10 mouse cellular contexts compared by ENCODE assay signal in genomic region chr13:56168403-56168781, GRCm38 (mm10). TPM values are rescaled to one million over a fixed set of nuclear protein-coding genes. Genes with fewer than 3 reads are reported as not detected.
DNase-seq lines count a peak whose midpoint lies in the region; ATAC-seq and TF ChIP-seq lines count a peak whose summit lies in the region.
"Had no signal": no experiment of that assay in that cellular context is flagged by ENCODE, and none has a peak within 500 bp of the region (broad histone marks: within the 10 kb centered on the region; RNA-seq: fewer than 3 reads in every experiment).

No protein-coding gene starts in this region.

- TF ChIP-seq CTCF in kidney, adult 2 months (conservative IDR thresholded peaks at IDR 0.05; ENCODE audit: insufficient read depth, insufficient read length, low read depth, low read length), result no peak

- peaks cover 16% of the 10 kb centered on the region for H3K4me1 ChIP-seq in kidney, embryonic 16.5 days (ENCODE audit: insufficient read depth, low read length)
- H3K4me1 ChIP-seq in kidney, adult 2 months (ENCODE audit: control insufficient read depth, insufficient read depth, low read length), result no peaks in the 10 kb centered on the region
- H3K4me1 ChIP-seq in embryonic facial prominence, embryonic 13.5 days, result peaks cover 67% of the 10 kb centered on the region
- H3K4me1 ChIP-seq in hindbrain, embryonic 14.5 days (replicated peaks; ENCODE audit: control insufficient read depth, insufficient read depth, low read length), result peaks cover 12% of the 10 kb centered on the region; the same call in 1 of the 2 replicates
- peaks cover 8% of the 10 kb centered on the region for H3K4me1 ChIP-seq in midbrain, embryonic 15.5 days

- H3K4me3 ChIP-seq in kidney, embryonic 16.5 days (ENCODE audit: low read length), result no peak overlapping the region
- H3K4me3 ChIP-seq in kidney, adult 2 months (ENCODE audit: insufficient read depth, low read depth, low read length), result no peak overlapping the region
- H3K4me3 ChIP-seq in embryonic facial prominence, embryonic 13.5 days, result no peak overlapping the region
- H3K4me3 ChIP-seq in hindbrain, embryonic 14.5 days (replicated peaks; ENCODE audit: low read length), result no peak overlapping the region
- no peak overlapping the region for H3K4me3 ChIP-seq in midbrain, embryonic 15.5 days
- H3K4me3 ChIP-seq: neural tube, embryonic 13.5 days had no signal

- no peak for DNase-seq in kidney, adult 2 months
- DNase-seq in hindbrain, embryonic 14.5 days (ENCODE audit: low spot score), result no peak
- no peak for DNase-seq in lung, postnatal 10 days
- no peak for DNase-seq in thymus, postnatal 14 days
- DNase-seq: kidney, postnatal 25 days; right cerebral cortex, postnatal 4 days had no signal

- peaks cover 3% of the 10 kb centered on the region; the same call in 1 of the 2 replicates for H3K27me3 ChIP-seq in kidney, embryonic 16.5 days (ENCODE audit: insufficient read depth, low read length)
- H3K27me3 ChIP-seq in kidney, adult 2 months (replicated peaks; ENCODE audit: control insufficient read depth, insufficient read depth, low read length), result no peaks in the 10 kb centered on the region
- H3K27me3 ChIP-seq in embryonic facial prominence, embryonic 13.5 days, result peaks cover 3% of the 10 kb centered on the region; the same call in 1 of the 2 replicates
- H3K27me3 ChIP-seq in hindbrain, embryonic 14.5 days (ENCODE audit: control insufficient read depth, insufficient read depth, low read length), result no peaks in the 10 kb centered on the region
- H3K27me3 ChIP-seq in midbrain, embryonic 15.5 days (replicated peaks), result 0 out of 2 replicates have a peak, but pooled peaks cover 4% of the 10 kb centered on the region
- H3K27me3 ChIP-seq: neural tube, embryonic 13.5 days had no signal

- ATAC-seq in kidney, embryonic 16.5 days (ENCODE audit: low FRiP score, low TSS enrichment), result no peak
- no peak for ATAC-seq in embryonic facial prominence, embryonic 13.5 days (ENCODE audit: insufficient number of reproducible peaks, insufficient read depth, low FRiP score, low TSS enrichment, low read depth)
- ATAC-seq in hindbrain, embryonic 14.5 days (ENCODE audit: low FRiP score), result no peak
- peak; percentile 76 for ATAC-seq in midbrain, embryonic 15.5 days (replicated peaks)

- H3K9ac ChIP-seq in kidney, embryonic 16.5 days (replicated peaks; ENCODE audit: low read length), result no peak overlapping the region
- H3K9ac ChIP-seq in embryonic facial prominence, embryonic 13.5 days, result 0 out of 2 replicates have a peak overlapping the region, but pooled peaks have one; percentile 21
- 0 out of 2 replicates have a peak overlapping the region, but pooled peaks have one; percentile 3 for H3K9ac ChIP-seq in hindbrain, embryonic 14.5 days
- H3K9ac ChIP-seq in midbrain, embryonic 15.5 days, result no peak overlapping the region
- H3K9ac ChIP-seq: neural tube, embryonic 13.5 days had no signal

- H3K9me3 ChIP-seq in kidney, embryonic 16.5 days (ENCODE audit: low read length), result no peaks in the 10 kb centered on the region
- H3K9me3 ChIP-seq in embryonic facial prominence, embryonic 13.5 days, result no peaks in the 10 kb centered on the region
- H3K9me3 ChIP-seq in hindbrain, embryonic 14.5 days (ENCODE audit: control insufficient read depth, low read length), result no peaks in the 10 kb centered on the region
- no peaks in the 10 kb centered on the region for H3K9me3 ChIP-seq in midbrain, embryonic 15.5 days
- H3K9me3 ChIP-seq: neural tube, embryonic 13.5 days had no signal

- WGBS in kidney, embryonic 16.5 days, result 52% methylated on average over 3 of the region's 3 CpGs
- 82% methylated on average over 3 of the region's 3 CpGs for WGBS in kidney, adult 2 months
- 34% methylated on average over 3 of the region's 3 CpGs for WGBS in embryonic facial prominence, embryonic 13.5 days
- WGBS in hindbrain, embryonic 14.5 days, result 60% methylated on average over 3 of the region's 3 CpGs
- WGBS in midbrain, embryonic 15.5 days, result 38% methylated on average over 3 of the region's 3 CpGs

- no peaks in the 10 kb centered on the region for H3K36me3 ChIP-seq in kidney, embryonic 16.5 days (ENCODE audit: insufficient read depth, low read length)
- H3K36me3 ChIP-seq in kidney, adult 2 months (ENCODE audit: control insufficient read depth, insufficient read depth, low read length), result no peaks in the 10 kb centered on the region
- no peaks in the 10 kb centered on the region for H3K36me3 ChIP-seq in embryonic facial prominence, embryonic 13.5 days
- no peaks in the 10 kb centered on the region for H3K36me3 ChIP-seq in hindbrain, embryonic 14.5 days (replicated peaks; ENCODE audit: control insufficient read depth, insufficient read depth)
- no peaks in the 10 kb centered on the region for H3K36me3 ChIP-seq in midbrain, embryonic 15.5 days (replicated peaks)
- H3K36me3 ChIP-seq: neural tube, embryonic 13.5 days had no signal

- no peak overlapping the region for H3K4me2 ChIP-seq in kidney, embryonic 16.5 days (replicated peaks; ENCODE audit: low read depth, low read length)
- no peak overlapping the region for H3K4me2 ChIP-seq in embryonic facial prominence, embryonic 13.5 days
- no peak overlapping the region for H3K4me2 ChIP-seq in hindbrain, embryonic 14.5 days (replicated peaks)
- H3K4me2 ChIP-seq in midbrain, embryonic 15.5 days, result no peak overlapping the region

- no peak for TF ChIP-seq POLR2A in kidney, adult 2 months (IDR thresholded peaks at IDR 0.05; ENCODE audit: low read depth, low read length)

- H3K27ac ChIP-seq in kidney, embryonic 16.5 days (ENCODE audit: low read length), result 0 out of 2 replicates have a peak overlapping the region, but pooled peaks have one; percentile 17
- H3K27ac ChIP-seq in kidney, adult 2 months (ENCODE audit: insufficient read depth, low read depth, low read length), result no peak overlapping the region
- peak overlapping the region; percentile 90 for H3K27ac ChIP-seq in embryonic facial prominence, embryonic 13.5 days
- H3K27ac ChIP-seq in hindbrain, embryonic 14.5 days, result 0 out of 2 replicates have a peak overlapping the region, but pooled peaks have one; percentile 14
- H3K27ac ChIP-seq in midbrain, embryonic 15.5 days, result peak overlapping the region; percentile 65
- H3K27ac ChIP-seq: neural tube, embryonic 13.5 days had no signal

RNA-seq across cellular contexts. Expression of gene Tifab, which starts 10.3 kb away (rescaled TPM):
- polyA plus RNA-seq in kidney, embryonic 16.5 days (2015; fragmentation: Nextera tagmentation; extraction: Ambion mirVana), result 1.5 and 2.4 TPM in 2 replicates
- polyA plus RNA-seq in kidney, adult 2 months (2012; rRNA removed), result 2.4 and 2.8 TPM in 2 replicates
- polyA plus RNA-seq in embryonic facial prominence, embryonic 13.5 days (2015; fragmentation: Nextera tagmentation; extraction: Ambion mirVana), result 1.1 and 1.7 TPM in 2 replicates
- 0.37 and 0.73 TPM in 2 replicates for polyA plus RNA-seq in hindbrain, embryonic 14.5 days (2014; fragmentation: Nextera tagmentation; extraction: Ambion mirVana)
- 0.96 and 1.2 TPM in 2 replicates for polyA plus RNA-seq in midbrain, embryonic 15.5 days (2015; fragmentation: Nextera tagmentation; extraction: Ambion mirVana)

RNA-seq across cellular contexts. Expression of gene H2afy, which starts 32.2 kb away (rescaled TPM):
- polyA plus RNA-seq in kidney, embryonic 16.5 days (2015; fragmentation: Nextera tagmentation; extraction: Ambion mirVana), result 367 and 386 TPM in 2 replicates
- 74.5 and 89.3 TPM in 2 replicates for polyA plus RNA-seq in kidney, adult 2 months (2012; rRNA removed)
- 338 and 383 TPM in 2 replicates for polyA plus RNA-seq in embryonic facial prominence, embryonic 13.5 days (2015; fragmentation: Nextera tagmentation; extraction: Ambion mirVana)
- polyA plus RNA-seq in hindbrain, embryonic 14.5 days (2014; fragmentation: Nextera tagmentation; extraction: Ambion mirVana), result 287 and 316 TPM in 2 replicates
- polyA plus RNA-seq in midbrain, embryonic 15.5 days (2015; fragmentation: Nextera tagmentation; extraction: Ambion mirVana), result 291 and 299 TPM in 2 replicates

Comparison
In these comparisons a context has a peak if more than half of its experiments do, and no peak if none do; other contexts are left out.
1. H3K9ac ChIP-seq: peak in embryonic facial prominence, embryonic 13.5 days (single experiment) and hindbrain, embryonic 14.5 days (single experiment); none in kidney, embryonic 16.5 days (single experiment) and midbrain, embryonic 15.5 days (single experiment).